In the genomic region with DNA sequence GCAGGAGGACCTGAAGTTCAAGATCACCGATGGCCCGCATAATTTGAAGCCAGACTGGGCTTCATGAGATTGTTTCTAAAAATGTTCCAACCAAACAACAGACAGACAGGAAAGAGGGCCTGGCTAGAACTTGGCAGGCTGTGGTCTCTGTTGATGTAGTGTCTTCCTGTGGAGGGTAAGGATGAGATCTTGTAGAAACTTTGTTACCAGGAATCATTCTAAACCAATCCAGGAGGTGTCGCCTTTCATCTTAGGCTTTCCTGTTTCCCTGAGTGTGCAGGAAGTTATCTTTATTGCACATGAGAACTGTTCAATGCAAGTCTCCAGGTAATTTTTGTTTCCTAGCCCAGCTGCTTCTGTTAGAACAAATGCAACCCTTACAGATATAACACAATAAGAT, we compare ENCODE assay signal across 21 mouse cellular contexts. TPM values are rescaled to one million over a fixed set of nuclear protein-coding genes. Genes with fewer than 3 reads are reported as not detected.
"Had no signal": no experiment of that assay in that cellular context is flagged by ENCODE, and none has a peak within 500 bp of the region (broad histone marks: within the 10 kb centered on the region; RNA-seq: fewer than 3 reads in every experiment).

No protein-coding gene starts in this region.

- H3K9me3 ChIP-seq: liver, embryonic 13.5 days; liver, embryonic 15.5 days; midbrain, embryonic 10.5 days; midbrain, embryonic 12.5 days; neural tube, embryonic 13.5 days; neural tube, embryonic 15.5 days had no signal

- H3K4me1 ChIP-seq: liver, embryonic 13.5 days; liver, embryonic 15.5 days; midbrain, embryonic 10.5 days; midbrain, embryonic 12.5 days; neural tube, embryonic 13.5 days; neural tube, embryonic 15.5 days had no signal

- H3K4me3 ChIP-seq: liver, embryonic 13.5 days; liver, embryonic 15.5 days; midbrain, embryonic 10.5 days; midbrain, embryonic 12.5 days; myocyte; neural tube, embryonic 13.5 days; neural tube, embryonic 15.5 days had no signal

- H3K4me2 ChIP-seq: liver, embryonic 11.5 days; liver, embryonic 13.5 days; liver, embryonic 15.5 days; midbrain, embryonic 12.5 days; neural tube, embryonic 13.5 days; neural tube, embryonic 15.5 days had no signal

- H3K9ac ChIP-seq: liver, embryonic 13.5 days; liver, embryonic 15.5 days; liver, postnatal 0 days; midbrain, embryonic 12.5 days; neural tube, embryonic 13.5 days; neural tube, embryonic 15.5 days had no signal

- H3K27me3 ChIP-seq: liver, embryonic 13.5 days; liver, embryonic 15.5 days; midbrain, embryonic 12.5 days; neural tube, embryonic 13.5 days; neural tube, embryonic 15.5 days had no signal

- DNase-seq: liver, embryonic 13.5 days; liver, postnatal 0 days; midbrain, embryonic 14.5 days; retina, postnatal 1 day; right cerebral cortex, adult 18-20 months; right cerebral cortex, postnatal 25 days; right cerebral cortex, postnatal 4 days; spleen, adult 18-20 months; thymus, adult 18-20 months; thymus, postnatal 14 days; thymus, postnatal 36 days had no signal

- ATAC-seq: liver, postnatal 0 days; midbrain, embryonic 16.5 days had no signal

- H3K36me3 ChIP-seq: liver, embryonic 13.5 days; liver, embryonic 15.5 days; midbrain, embryonic 10.5 days; midbrain, embryonic 12.5 days; neural tube, embryonic 13.5 days; neural tube, embryonic 15.5 days had no signal

- H3K27ac ChIP-seq: liver, embryonic 13.5 days; liver, embryonic 15.5 days; macrophage; midbrain, embryonic 10.5 days; midbrain, embryonic 12.5 days; neural tube, embryonic 13.5 days; neural tube, embryonic 15.5 days had no signal

RNA-seq across cellular contexts. Expression of a gene that starts 48.8 kb away (rescaled TPM):
- total RNA-seq: megakaryocyte-erythroid progenitor cell, adult 5-6 weeks had no signal
